Mouse (Mus musculus): ENCODE measurements around the gene Atp10b.

DNA sequence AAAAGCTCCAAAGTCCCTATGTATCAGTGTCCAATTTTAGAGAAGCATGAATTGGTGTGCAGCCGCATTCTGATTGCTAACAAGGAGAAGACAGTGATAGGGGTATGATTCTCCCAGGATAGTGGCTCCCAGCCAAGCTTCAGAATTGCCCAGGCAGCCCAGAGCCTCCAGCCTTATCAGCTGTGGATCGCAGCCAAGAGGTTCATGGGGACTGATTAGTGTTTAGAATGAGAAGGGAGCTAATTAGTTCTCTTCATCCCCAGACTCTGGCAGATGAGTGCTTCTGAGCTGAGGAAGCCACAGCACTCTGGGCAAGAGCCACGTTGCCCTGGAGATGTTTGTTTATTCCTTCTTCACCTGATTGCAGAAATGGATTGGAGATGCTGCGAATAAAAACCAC is 67.3 kb downstream of the Atp10b start:
- no peak for TF ChIP-seq CTCF (IDR thresholded peaks at IDR 0.05)
- TF ChIP-seq POLR2A (IDR thresholded peaks at IDR 0.05; ENCODE audit: insufficient read depth, low read depth, low read length): no peak
